Mouse (Mus musculus): ENCODE measurements around the gene Bcat2. TPM values are rescaled to one million over a fixed set of nuclear protein-coding genes. Genes with fewer than 3 reads are reported as not detected.

Gene Bcat2
- total RNA-seq, 2 experiments from 2014 or later: 23.0 to 23.6 TPM

DNA sequence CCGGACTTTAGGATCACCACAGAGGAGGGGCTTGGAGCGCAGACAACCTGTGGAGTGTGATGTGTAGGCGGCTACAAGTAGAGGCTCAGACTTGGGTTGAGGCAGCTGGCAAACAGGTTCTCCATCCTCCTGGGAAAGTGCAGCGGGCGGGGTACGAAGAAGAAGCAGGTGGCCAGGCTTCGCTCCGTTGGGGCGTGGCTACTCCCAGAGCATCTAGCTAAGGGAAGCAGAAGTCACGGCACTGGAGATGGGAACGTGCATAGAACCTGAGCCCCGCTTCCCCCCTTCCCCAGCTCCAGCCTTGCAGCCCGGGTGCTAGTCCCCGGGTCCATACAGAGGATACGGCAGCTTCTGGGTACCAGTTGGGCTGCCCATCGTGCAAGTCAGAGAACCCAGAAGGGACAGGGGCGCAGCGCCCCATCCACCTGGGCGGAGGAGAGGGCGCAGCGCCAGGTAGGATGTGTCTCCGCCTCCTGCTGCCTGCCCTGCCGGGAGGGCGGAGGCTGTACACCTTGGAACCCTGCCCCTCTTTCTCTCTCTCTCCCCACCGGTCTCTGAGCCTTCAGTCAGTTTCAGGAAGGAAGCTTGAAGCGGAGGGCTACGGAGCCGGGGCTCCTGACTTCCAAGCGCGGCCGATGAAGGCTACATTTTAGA lies 47.2 kb downstream of the Bcat2 start, which contains the start of gene Fut1:
TSS of gene Fut1 (plus strand) at position 248 of the 654 bp plus-strand sequence.
- peak; percentile 30 to 39 for DNase-seq (ENCODE audit: low spot score in 2 of 2)
- intact Hi-C loops (cut with DNase I): no loop called here

DNA sequence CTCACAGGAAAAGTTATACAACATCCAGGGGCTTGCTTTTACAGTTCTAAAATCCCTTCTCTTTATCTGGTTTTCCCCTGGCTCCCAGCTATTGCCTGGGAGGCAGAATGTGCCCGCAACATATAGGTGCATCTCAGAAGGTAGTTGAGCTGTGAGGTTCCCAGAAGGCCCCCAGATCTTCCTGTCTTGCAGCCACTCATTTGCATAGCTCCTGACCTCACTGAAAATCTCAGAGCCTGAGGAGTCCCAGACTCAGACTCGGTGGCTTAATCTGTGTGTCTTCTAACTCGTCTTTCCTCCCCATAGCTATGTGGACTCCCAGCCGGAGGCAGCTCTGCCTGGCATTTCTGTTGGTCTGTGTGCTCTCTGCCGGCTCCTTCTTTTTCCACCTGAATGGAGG lies 48.4 kb downstream of the Bcat2 start:
- DNase-seq (ENCODE audit: low spot score in 2 of 2): no peak

DNA sequence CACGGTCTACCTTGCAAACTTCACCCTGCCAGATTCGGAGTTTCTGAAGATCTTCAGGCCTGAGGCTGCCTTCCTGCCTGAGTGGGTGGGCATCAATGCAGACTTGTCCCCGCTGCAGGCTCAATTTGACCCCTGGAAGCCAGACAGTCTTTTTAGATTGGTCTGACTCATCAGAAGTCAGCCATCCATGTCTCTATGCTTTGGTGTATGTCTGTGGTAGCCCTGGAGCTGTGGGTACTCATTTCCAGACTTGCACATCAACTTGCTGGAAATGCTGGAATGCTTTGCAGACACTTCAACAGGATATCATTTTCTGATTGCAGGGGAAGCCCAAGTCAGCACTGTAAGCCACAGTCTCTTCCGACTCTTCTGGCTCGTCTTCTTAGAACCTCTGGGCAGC lies 49.6 kb downstream of the Bcat2 start:
- no peak for DNase-seq (ENCODE audit: low spot score in 2 of 2)
- intact Hi-C loops (cut with DNase I): no loop called here

More for the DNA sequence above, 48.4 kb downstream of the Bcat2 start:
- intact Hi-C loops (cut with DNase I): no loop called here

DNA sequence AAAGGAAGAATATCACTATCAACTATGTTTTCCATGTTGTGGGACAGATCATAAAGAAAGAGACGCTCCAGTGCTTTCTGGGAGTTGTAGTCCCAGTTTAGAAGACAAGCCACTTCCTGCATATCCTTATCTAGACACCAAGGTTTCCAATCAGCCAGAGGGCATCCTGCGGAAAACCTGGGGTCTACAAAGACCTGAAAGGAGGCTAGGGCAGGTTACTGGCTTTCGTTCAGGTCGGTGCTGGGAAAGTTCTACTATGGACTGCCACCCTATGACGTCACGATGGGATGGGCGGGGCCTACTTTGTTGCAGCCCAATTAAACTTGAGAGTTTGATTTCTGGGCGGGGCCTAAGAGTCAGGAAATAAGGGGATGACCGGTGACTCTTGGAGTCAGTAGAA lies 51.5 kb downstream of the Bcat2 start, which contains the start of gene Izumo1:
TSS of gene Izumo1 (plus strand) at position 369 of the 400 bp plus-strand sequence.
- intact Hi-C loops (cut with DNase I): no loop called here

DNA sequence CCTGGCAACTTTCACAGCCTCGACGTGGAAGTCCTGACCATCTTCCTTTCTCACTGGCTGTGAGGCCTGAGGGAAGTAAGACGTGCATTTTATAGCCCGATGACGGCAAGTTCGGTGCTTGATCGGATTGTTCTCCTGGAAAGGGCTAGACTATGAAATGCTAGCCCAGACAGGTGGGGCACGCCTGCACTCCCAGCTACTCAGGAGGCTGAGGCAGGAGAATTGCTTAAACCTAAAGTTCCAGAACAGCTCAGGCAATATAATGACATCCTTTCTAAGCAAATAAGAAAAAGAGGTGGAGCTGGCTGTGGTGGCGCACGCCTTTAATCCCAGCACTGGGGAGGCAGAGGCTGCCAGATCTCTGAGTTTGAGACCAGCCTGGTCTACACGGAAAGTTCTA lies 53.6 kb downstream of the Bcat2 start:
- no peak for DNase-seq (ENCODE audit: low spot score in 2 of 2)
- intact Hi-C loops (cut with DNase I): no loop called here

More for the DNA sequence above, 51.5 kb downstream of the Bcat2 start, which contains the start of gene Izumo1:
- no peak for DNase-seq (ENCODE audit: low spot score in 2 of 2)

DNA sequence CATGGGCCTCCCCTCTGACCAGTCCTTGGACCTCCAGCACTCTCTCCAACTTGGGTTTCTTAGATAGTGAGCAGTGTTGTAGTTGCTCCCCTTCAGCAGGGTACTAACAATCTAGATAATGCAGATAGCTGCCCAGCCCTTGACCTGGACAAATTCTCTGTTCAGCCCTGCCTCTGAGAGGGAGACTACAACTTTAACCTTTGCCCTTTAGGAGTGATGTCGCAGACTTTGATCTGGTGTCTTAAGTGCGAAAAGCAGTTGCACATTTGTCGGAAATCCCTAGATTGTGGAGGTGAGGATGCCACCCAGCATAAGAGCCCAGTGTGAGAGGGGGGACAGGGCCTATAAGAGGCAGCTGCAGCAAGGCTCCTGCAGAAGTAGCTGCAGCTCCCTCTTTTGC lies 54.8 kb downstream of the Bcat2 start:
- intact Hi-C loops (cut with DNase I): no loop called here
- no peak for DNase-seq (ENCODE audit: low spot score in 2 of 2)

DNA sequence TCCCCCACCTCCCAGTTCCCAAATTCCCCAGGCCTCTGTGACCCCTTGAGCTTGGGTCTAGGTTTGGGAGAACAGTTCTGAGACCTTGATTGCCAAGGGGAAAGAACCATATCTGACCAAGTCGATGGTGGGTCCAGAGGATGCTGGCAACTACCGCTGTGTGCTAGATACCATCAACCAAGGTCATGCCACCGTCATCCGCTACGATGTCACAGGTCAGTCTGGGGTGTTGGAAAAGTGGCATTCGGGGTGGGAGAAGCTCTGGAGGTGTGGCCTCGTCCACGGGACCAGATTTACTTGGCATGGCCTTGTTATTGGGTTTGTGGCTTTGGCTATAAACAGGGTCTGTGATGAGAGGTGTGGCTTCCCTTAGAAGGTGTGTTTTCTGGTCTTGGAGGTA lies 55.5 kb downstream of the Bcat2 start:
- intact Hi-C loops (cut with DNase I): no loop called here
- DNase-seq (ENCODE audit: low spot score in 2 of 2): no peak

DNA sequence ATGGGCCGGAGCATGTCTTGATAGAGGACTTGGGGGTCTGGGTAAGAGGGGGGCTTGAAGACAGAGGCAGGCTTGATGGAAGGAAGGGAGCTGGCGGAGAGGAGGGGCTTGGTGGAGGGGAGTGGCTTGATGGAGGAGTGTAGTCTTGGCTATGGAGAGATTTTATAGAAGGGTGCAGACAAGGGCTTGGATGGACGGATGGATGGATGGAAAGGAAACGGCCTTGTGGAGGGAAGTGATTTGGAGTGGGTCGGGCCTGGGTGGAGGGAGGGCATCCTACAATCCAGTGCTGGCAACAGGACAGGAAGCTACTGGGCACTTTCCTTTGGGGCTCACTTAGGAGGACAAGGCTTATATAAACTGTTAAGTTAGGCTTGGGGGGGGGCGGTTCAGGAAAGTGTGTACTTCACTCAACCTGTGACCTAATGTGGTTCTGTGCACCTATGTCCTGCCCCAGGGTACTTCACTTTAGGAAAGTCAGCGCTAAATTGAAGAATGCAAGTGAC lies 56.7 kb downstream of the Bcat2 start:
- DNase-seq (ENCODE audit: low spot score in 2 of 2): no peak
- intact Hi-C loops (cut with DNase I): no loop called here

DNA sequence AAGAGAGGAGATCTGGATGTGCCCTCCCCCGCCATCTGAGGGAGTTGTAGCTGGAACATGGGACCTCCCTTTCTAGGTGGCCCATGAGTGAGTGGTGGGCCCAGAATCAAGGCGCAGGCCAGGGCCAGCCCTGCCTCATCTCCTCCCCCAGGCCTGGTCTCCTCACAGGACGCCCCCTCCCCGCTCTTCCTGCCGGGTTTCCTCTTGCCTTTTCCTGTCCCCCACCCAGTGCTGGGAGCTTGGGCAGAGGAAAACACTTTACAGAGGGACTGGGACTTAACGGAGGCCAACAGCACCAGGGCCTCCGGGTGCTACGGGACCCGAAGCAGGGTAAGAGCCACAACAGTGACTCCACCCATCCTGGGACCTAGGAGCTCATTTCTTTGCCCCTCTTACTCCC lies 57.3 kb downstream of the Bcat2 start, which contains the start of gene Rasip1:
TSS of gene Rasip1 (plus strand) at position 228 of the 400 bp plus-strand sequence.
- DNase-seq (ENCODE audit: low spot score in 2 of 2): no peak
- intact Hi-C loops (cut with DNase I): no loop called here

DNA sequence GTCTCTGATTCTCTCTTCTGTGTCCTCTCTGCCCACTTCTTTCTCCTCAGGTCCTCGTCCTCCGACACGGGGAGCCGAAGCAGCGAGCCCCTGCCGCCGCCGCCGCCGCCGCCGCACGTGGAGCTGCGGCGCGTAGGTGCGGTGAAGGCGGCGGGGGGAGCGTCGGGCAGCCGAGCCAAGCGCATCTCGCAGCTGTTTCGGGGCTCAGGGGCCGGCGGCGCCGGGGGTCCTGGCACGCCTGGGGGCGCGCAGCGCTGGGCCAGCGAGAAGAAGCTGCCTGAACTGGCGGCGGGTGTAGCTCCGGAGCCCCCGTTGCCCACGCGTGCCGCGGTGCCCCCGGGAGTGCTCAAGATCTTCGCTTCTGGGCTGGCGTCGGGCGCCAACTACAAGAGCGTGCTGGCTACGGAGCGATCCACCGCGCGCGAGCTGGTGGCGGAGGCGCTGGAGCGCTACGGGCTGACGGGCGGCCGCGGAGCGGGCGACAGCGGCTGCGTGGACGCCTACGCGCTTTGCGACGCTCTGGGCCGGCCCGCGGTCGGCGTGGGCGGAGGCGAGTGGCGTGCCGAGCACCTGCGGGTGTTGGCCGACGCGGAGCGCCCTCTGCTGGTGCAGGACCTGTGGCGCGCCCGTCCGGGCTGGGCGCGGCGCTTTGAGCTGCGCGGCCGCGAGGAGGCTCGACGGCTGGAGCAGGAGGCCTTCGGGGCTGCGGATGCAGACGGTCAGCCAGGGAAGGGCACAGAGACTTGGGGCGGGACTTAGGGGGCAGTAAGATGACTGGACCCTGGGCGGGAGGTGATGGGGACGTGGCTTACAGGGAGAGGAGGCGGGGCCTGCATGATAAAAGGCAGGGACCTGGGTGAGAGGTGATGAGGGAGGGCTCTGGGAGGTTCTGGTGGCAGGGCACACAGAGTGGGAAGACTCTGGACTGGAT lies 58.7 kb downstream of the Bcat2 start:
- peak; percentile 79 to 84 for DNase-seq (ENCODE audit: low spot score in 2 of 2)
- intact Hi-C loops (cut with DNase I): no loop called here

DNA sequence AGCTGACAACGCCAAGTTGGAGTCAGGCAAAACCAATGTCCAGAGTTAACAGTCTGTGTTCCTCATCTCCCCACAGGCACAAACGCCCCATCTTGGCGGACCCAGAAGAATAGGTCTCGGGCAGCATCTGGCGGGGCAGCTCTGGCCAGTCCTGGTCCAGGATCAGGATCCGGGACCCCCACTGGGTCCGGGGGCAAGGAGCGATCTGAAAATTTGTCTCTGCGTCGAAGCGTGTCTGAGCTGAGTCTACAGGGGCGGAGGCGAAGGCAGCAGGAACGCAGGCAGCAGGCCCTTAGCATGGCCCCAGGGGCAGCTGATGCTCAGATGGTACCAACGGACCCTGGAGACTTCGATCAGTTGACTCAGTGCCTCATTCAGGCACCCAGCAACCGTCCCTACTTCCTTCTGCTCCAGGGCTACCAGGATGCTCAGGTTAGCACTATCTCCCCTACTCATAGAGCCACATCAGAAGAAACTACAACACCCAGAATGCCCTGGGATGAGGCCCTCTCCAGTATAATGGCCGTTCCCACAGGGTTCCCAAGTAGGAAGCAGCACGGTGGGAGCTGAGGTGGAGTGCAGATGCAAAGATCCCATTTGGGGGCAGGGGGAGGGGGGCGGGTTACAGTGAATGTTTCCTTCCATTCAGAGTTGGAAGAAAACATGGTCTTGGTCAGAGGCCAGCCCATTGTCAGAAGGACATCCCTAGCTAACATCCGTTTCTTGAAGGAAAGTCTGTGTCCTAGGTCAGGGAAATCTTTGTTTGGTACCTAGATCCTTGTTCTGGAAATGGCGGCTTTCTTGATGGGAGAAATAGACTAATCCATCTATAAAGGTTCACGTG lies 60.3 kb downstream of the Bcat2 start:
- intact Hi-C loops (cut with DNase I): no loop called here
- no peak for DNase-seq (ENCODE audit: low spot score in 2 of 2)

DNA sequence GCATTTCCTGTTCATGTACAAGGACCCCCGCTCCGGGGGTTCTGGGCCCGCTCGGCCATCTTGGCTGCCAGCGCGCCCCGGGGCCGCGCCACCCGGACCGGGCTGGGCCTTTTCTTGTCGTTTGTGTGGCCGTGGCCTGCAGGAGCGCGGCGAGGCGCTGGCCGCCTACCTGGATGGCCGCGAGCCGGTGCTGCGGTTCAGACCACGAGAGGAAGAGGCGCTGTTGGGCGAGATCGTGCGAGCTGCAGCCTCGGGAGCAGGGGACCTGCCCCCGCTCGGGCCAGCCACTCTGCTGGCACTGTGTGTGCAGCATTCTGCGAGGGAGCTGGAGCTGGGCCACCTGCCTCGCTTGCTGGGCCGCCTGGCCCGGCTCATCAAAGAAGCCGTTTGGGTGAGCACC lies 62.5 kb downstream of the Bcat2 start:
- intact Hi-C loops (cut with DNase I): no loop called here
- DNase-seq (ENCODE audit: low spot score in 2 of 2): peak in 1 of 2 experiments; percentile 44

DNA sequence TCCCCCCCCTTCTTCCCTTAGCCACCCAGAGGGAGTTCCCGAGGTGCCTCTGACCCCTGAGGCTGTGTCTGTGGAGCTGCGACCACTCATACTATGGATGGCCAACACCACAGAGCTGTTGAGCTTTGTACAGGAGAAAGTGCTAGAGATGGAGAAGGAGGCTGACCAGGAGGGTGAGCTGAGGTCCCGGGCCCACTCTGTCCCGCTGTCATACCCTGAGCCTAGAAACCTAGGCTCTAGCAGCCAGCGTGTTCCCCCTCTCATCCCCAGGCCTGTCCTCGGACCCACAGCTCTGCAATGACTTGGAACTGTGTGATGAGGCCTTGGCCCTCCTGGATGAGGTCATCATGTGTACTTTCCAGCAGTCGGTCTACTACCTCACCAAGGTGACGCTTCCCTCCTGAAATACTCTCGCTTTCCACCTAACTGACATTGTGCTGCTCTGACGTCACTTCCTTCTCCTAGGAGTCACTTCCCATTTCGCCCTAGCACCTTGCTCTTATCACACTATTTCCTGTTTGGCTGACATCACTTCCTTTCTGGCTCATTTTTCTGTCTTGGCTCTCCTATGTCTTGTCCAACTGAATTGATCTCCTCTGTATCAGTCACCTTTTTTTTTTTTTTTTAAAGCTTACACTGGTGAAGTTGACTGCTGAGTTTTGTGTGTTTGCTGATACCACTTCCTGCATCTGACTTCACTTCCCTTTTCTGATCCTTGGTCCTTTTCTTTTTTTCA lies 65.2 kb downstream of the Bcat2 start:
- intact Hi-C loops (cut with DNase I): no loop called here
- DNase-seq (ENCODE audit: low spot score in 2 of 2): no peak

DNA sequence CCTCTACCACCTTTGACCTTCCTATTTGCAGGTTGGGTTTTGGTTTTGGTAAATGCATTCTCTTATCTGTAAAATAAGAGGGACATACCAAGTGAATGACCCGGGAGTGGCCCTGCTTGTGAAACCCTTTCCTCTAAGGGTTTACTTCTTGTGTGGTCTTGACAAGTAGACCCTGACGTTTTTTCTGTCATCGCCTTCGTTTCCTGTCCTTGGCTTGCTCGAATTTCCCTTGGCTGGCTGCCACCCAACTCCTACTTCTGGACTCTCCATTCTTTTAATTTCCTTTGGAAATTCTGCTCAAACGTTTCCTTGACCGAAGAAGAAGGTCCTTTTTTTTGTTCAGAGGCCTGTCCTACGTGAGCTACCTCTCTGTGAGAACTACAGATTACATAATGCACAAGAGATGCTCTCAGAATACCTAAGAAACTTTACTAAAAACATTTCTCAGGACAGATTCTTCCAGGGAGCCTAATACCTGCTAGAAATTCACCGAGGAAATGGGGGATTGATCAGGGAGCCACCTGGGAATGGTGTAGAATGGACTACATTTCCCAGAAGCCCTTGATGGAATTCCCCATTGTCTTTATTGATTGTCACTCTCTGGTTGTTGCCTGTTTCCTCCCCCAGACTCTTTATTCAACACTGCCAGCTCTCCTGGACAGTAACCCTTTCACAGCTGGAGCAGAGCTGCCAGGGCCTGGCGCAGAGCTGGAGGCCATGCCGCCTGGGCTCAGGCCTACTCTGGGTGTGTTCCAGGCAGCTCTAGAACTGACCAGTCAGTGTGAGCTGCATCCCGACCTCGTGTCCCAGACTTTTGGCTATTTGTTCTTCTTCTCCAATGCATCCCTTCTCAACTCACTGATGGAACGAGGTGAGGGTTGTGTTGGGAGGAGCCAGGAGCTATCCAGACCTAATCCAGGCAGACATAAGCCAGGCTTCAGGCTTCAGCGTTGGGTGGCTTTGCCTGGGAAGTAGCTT lies 66.0 kb downstream of the Bcat2 start:
- DNase-seq (ENCODE audit: low spot score in 2 of 2): no peak
- intact Hi-C loops (cut with DNase I): no loop called here

DNA sequence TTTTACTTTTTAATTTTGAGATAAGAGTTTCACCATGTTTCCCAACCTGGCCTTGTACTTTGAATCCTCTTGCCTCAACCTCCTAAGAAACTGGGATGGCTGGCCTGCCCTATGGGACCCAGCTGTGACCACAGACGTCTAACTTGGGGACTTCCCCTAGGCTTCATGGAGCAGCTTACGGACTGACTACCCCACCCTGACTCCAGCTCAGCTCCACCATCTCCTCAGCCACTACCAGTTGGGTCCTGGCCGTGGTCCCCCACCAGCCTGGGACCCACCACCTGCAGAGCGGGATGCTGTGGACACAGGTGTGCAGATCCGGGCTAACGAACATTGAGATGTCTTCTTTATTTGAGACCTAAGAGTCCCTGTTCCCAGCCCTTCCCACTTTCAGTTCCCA lies 67.8 kb downstream of the Bcat2 start:
- intact Hi-C loops (cut with DNase I): no loop called here
- no peak for DNase-seq (ENCODE audit: low spot score in 2 of 2)

DNA sequence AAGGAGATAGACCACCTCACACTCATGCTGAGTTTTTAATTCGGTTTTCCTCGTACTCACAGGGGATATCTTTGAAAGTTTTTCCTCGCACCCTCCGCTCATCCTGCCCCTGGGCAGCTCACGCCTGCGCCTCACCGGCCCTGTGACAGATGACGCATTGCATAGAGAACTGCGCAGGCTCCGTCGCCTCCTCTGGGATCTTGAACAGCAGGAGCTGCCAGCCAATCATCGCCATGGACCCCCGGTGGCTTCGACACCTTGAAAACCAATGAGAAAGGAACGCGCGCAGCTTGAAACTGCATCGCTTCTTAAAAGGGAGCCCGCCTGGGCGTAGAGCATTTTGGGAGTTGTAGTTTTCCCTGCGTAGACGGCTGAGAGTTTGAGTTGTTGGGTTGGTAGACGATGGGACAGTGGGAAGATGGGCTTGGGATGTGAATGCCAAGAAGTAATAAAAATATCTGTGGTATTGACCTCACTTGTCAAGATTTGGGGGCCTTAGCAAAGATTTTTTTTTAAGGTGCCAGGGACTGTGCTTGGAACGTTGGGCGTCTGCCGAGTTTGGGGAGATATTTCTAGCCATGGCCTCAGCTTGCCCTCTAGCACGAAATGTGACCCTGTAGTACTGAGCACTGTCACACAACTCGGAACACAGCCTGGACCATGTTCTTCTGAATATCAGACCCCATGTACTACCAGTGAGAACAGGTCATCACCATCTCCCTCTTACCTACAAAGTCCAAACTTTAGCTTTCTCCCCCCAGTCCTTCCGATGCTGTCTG lies 68.9 kb downstream of the Bcat2 start:
- peak; percentile 94 to 99 for DNase-seq (ENCODE audit: low spot score in 2 of 2)
- intact Hi-C loops (cut with DNase I): no loop called here

All from left cerebral cortex, postnatal 25 days (tissue).